Mouse (Mus musculus) thymus, adult 2 months (tissue): ENCODE measurements around the gene Uggt1.

Source experiments
- CTCF ChIP-seq: fragments of 200-500 bp; IDR thresholded peaks from 2 replicates; pipeline ENCODE4 v1.5.1; 2012; ENCODE audit warnings: mild to moderate bottlenecking, control low read depth, low read length, moderate library complexity, borderline replicate concordance; ENCODE audit not compliant: control insufficient read depth, poor library complexity, insufficient read depth; ENCODE audit errors: extremely low read depth
- POLR2A ChIP-seq: fragments of 200-500 bp; IDR thresholded peaks from 2 replicates; pipeline ENCODE4 v1.6.1; 2012; ENCODE audit warnings: mild to moderate bottlenecking, low read length, control low read depth, moderate library complexity; ENCODE audit not compliant: control insufficient read depth, poor library complexity, insufficient read depth; ENCODE audit errors: extremely low read depth

DNA sequence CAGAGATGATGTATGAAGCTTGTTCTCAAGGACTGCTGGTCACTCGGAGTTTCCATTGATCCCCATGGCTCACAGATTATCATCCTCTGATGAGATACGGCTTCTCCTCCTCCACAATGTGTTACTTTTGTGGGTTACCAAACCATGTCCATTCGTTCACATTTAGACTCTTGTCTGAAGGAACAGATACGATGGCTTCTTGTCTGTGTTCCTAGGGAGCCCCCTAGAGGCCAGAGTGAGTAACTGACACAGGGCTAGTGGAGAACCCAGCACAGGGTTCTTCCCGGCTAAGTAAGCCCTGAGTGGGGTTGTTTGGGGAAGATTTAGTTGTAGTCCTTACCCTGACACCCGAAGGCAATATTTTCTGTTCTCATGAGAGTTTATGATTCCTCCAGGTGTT, 8.3 kb upstream of the Uggt1 start:
- no peak for TF ChIP-seq CTCF
- TF ChIP-seq POLR2A = no peak
